Mouse (Mus musculus) lung, postnatal 14 days (tissue): Measurements from ENCODE around the gene Vmn2r15.

Source experiments
- DNase-seq: peaks from one replicate; pipeline ENCODE4 v3.0.0; 2021

Gene Vmn2r15

GRCm38 (mm10) chr5:109297544-109297943 lies at the start of gene Vmn2r15:
TSS of gene Vmn2r15 (minus strand) at chr5:109297644.
- no peak for DNase-seq

GRCm38 (mm10) chr5:109329862-109330261 lies 32.4 kb upstream of the Vmn2r15 start, which contains the start of gene Vmn2r16:
TSS of gene Vmn2r16 (plus strand) at chr5:109330162.
- no peak for DNase-seq

- DNase-seq, result no peak
Observed at GRCm38 (mm10) chr5:109294655-109295054, 2.8 kb downstream of the Vmn2r15 start.
